Mouse (Mus musculus): Measurements from ENCODE around the gene Rpl41. TPM values are rescaled to one million over a fixed set of nuclear protein-coding genes. Genes with fewer than 3 reads are reported as not detected.

Rpl41 gene
- 1,592 and 1,915 TPM in 2 replicates for polyA plus RNA-seq (2012; rRNA removed; ENCODE audit: low replicate concordance)

GRCm38 (mm10) chr10:128548947-128549681 lies at the start of gene Rpl41:
Gene Rpl41 (minus strand): TSS chr10:128549305.

GRCm38 (mm10) chr10:128589464-128590192 lies 40.5 kb upstream of the Rpl41 start, which contains the start of gene Erbb3:
Gene Erbb3 (minus strand): TSS chr10:128589652.

GRCm38 (mm10) chr10:128565788-128566531 lies 16.9 kb upstream of the Rpl41 start, which contains the start of gene Pa2g4:
Gene Pa2g4 (minus strand): TSS chr10:128565987.

GRCm38 (mm10) chr10:128547361-128548032 lies 1.6 kb downstream of the Rpl41 start, which contains the start of gene Zc3h10:
Gene Zc3h10 (minus strand): TSS chr10:128547774.

GRCm38 (mm10) chr10:128525671-128526308 lies 23.3 kb downstream of the Rpl41 start, which contains the start of gene Esyt1:
Gene Esyt1 (minus strand): TSS chr10:128525871.

GRCm38 (mm10) chr10:128498590-128498989 lies 50.5 kb downstream of the Rpl41 start, which contains the start of gene Myl6b:
Gene Myl6b (minus strand): TSS chr10:128498685.

Other genes with a start within 250 kb of the Rpl41 start
- gene Pan2, start 246.0 kb downstream of the Rpl41 start, polyA plus RNA-seq (2012; rRNA removed; ENCODE audit: low replicate concordance): 11.9 and 15.5 TPM in 2 replicates
- gene Cnpy2, start 226.8 kb downstream of the Rpl41 start, polyA plus RNA-seq (2012; rRNA removed; ENCODE audit: low replicate concordance): 19.5 and 28.4 TPM in 2 replicates
- gene Cs, start 211.6 kb downstream of the Rpl41 start, polyA plus RNA-seq (2012; rRNA removed; ENCODE audit: low replicate concordance): 297 and 431 TPM in 2 replicates
- 16.2 and 26.7 TPM in 2 replicates for gene Coq10a, start 180.3 kb downstream of the Rpl41 start, polyA plus RNA-seq (2012; rRNA removed; ENCODE audit: low replicate concordance)
- gene Ankrd52, start 172.2 kb downstream of the Rpl41 start, polyA plus RNA-seq (2012; rRNA removed; ENCODE audit: low replicate concordance): 11.3 and 18.5 TPM in 2 replicates
- 340 and 495 TPM in 2 replicates for gene Slc39a5, start 148.1 kb downstream of the Rpl41 start, polyA plus RNA-seq (2012; rRNA removed; ENCODE audit: low replicate concordance)
- gene Nabp2, start 137.8 kb downstream of the Rpl41 start, polyA plus RNA-seq (2012; rRNA removed; ENCODE audit: low replicate concordance): 23.4 and 29.3 TPM in 2 replicates
- gene Rnf41, start 137.6 kb downstream of the Rpl41 start, polyA plus RNA-seq (2012; rRNA removed; ENCODE audit: low replicate concordance): 10.0 and 17.7 TPM in 2 replicates
- gene Smarcc2, start 90.1 kb downstream of the Rpl41 start, polyA plus RNA-seq (2012; rRNA removed; ENCODE audit: low replicate concordance): 59.9 and 73.0 TPM in 2 replicates
- gene Myl6, start 55.2 kb downstream of the Rpl41 start, polyA plus RNA-seq (2012; rRNA removed; ENCODE audit: low replicate concordance): 505 and 720 TPM in 2 replicates
- gene Myl6b, start 50.6 kb downstream of the Rpl41 start, polyA plus RNA-seq (2012; rRNA removed; ENCODE audit: low replicate concordance): 1.4 and 1.8 TPM in 2 replicates
- 22.7 and 25.3 TPM in 2 replicates for gene Esyt1, start 23.4 kb downstream of the Rpl41 start, polyA plus RNA-seq (2012; rRNA removed; ENCODE audit: low replicate concordance)
- gene Zc3h10, start 1.5 kb downstream of the Rpl41 start, polyA plus RNA-seq (2012; rRNA removed; ENCODE audit: low replicate concordance): 12.1 and 13.9 TPM in 2 replicates
- 4.9 and 9.0 TPM in 2 replicates for gene Pa2g4, start 16.7 kb upstream of the Rpl41 start, polyA plus RNA-seq (2012; rRNA removed; ENCODE audit: low replicate concordance)
- 45.3 and 63.8 TPM in 2 replicates for gene Erbb3, start 40.3 kb upstream of the Rpl41 start, polyA plus RNA-seq (2012; rRNA removed; ENCODE audit: low replicate concordance)
- 885 and 900 TPM in 2 replicates for gene Rps26, start 77.4 kb upstream of the Rpl41 start, polyA plus RNA-seq (2012; rRNA removed; ENCODE audit: low replicate concordance)
- 0.74 and 1.6 TPM in 2 replicates for gene Ikzf4, start 96.7 kb upstream of the Rpl41 start, polyA plus RNA-seq (2012; rRNA removed; ENCODE audit: low replicate concordance)
- gene Suox, start 124.8 kb upstream of the Rpl41 start, polyA plus RNA-seq (2012; rRNA removed; ENCODE audit: low replicate concordance): 3.8 and 12.6 TPM in 2 replicates
- 21.5 and 28.1 TPM in 2 replicates for gene Rab5b, start 147.0 kb upstream of the Rpl41 start, polyA plus RNA-seq (2012; rRNA removed; ENCODE audit: low replicate concordance)
- 1.1 and 2.5 TPM in 2 replicates for gene Pmel, start 154.9 kb upstream of the Rpl41 start, polyA plus RNA-seq (2012; rRNA removed; ENCODE audit: low replicate concordance)
- 4.6 and 8.6 TPM in 2 replicates for gene Cdk2, start 155.7 kb upstream of the Rpl41 start, polyA plus RNA-seq (2012; rRNA removed; ENCODE audit: low replicate concordance)
- gene Dgka, start 195.6 kb upstream of the Rpl41 start, polyA plus RNA-seq (2012; rRNA removed; ENCODE audit: low replicate concordance): 34.6 and 50.5 TPM in 2 replicates
- 16.5 and 19.9 TPM in 2 replicates for gene Pym1, start 198.6 kb upstream of the Rpl41 start, polyA plus RNA-seq (2012; rRNA removed; ENCODE audit: low replicate concordance)
- gene Mmp19, start 241.6 kb upstream of the Rpl41 start, polyA plus RNA-seq (2012; rRNA removed; ENCODE audit: low replicate concordance): 0.55 and 1.0 TPM in 2 replicates